Mouse (Mus musculus): ENCODE measurements around the gene Stxbp4. TPM values are rescaled to one million over a fixed set of nuclear protein-coding genes. Genes with fewer than 3 reads are reported as not detected.

The Stxbp4 gene
- polyA plus RNA-seq, 1 experiment: 23.3 TPM

DNA sequence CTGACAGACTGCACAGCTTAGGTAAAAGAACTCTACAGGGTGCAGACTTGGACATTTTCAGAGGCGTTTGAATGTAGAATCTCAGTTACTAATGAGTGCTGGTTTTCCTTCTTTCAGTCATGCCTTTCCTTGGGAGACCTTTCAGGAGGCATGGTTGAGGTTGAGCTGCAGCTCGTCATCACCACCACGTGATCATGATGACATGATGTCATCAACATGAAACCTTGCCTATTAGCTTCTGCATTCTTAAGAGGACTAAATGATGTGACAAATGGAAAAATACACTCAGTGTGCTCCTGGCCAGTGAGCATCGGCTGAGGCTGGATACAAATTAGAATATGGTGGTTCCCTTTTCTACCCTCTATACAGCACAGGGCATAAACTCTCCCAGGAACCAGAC lies 145.4 kb downstream of the Stxbp4 start:
- no peaks in the 10 kb centered on the region for H3K4me1 ChIP-seq (ENCODE audit: control insufficient read depth, insufficient read depth, low read length)
- no peak for TF ChIP-seq CTCF (IDR thresholded peaks at IDR 0.05; ENCODE audit: borderline replicate concordance, insufficient read depth, low read length)
- no peak for TF ChIP-seq POLR2A (IDR thresholded peaks at IDR 0.05; ENCODE audit: low read depth, low read length)
- H3K4me3 ChIP-seq (ENCODE audit: insufficient read depth, low read length): no peak overlapping the region
- H3K27ac ChIP-seq (ENCODE audit: insufficient read depth, low read length): no peak overlapping the region

DNA sequence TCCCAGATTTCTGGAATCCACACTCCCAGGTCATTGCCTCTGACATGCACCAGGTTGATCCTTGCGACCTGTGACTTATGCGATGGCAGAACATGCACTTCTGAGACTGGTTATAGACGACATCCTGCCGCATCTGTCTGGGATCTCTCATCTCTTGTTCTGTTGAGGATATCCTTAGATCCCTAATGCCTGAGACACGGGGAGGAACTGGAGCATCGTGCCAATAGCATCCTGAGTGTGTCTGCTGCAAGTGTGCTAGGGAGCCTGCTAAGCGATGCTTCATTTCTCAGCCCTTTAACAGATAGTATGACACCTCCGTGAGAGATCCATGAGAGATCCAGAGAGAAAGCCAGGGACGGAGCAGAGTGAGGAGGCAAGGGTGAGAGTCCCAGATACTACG lies 148.7 kb downstream of the Stxbp4 start:
- H3K4me3 ChIP-seq (ENCODE audit: insufficient read depth, low read length): no peak overlapping the region
- H3K27ac ChIP-seq (ENCODE audit: insufficient read depth, low read length): no peak overlapping the region
- TF ChIP-seq CTCF (IDR thresholded peaks at IDR 0.05; ENCODE audit: borderline replicate concordance, insufficient read depth, low read length): no peak
- TF ChIP-seq POLR2A (IDR thresholded peaks at IDR 0.05; ENCODE audit: low read depth, low read length): no peak

DNA sequence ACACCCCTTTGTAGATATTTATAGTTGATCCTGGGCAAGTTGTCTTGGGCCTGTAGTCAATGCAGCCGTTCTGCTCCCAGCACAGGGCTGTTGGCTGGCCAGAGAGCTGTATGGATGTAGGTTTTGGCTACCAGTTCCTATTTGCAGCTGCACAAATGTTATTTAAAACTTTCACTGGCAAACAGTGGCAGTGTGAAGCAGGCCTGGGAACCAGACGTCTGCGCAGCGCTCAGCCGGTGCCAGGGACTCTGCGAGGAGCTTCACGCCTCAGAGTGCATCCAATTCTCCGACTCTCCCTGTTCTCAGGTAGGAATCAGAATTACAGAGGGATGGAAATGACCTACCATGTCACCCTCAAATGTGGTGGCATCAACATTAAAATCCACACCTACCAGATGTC lies 150.2 kb downstream of the Stxbp4 start:
- no peaks in the 10 kb centered on the region for H3K4me1 ChIP-seq (ENCODE audit: control insufficient read depth, insufficient read depth, low read length)
- no peak overlapping the region for H3K4me3 ChIP-seq (ENCODE audit: insufficient read depth, low read length)
- no peak for TF ChIP-seq POLR2A (IDR thresholded peaks at IDR 0.05; ENCODE audit: low read depth, low read length)
- TF ChIP-seq CTCF (IDR thresholded peaks at IDR 0.05; ENCODE audit: borderline replicate concordance, insufficient read depth, low read length): no peak
- no peak overlapping the region for H3K27ac ChIP-seq (ENCODE audit: insufficient read depth, low read length)

More for the DNA sequence above, 148.7 kb downstream of the Stxbp4 start:
- no peaks in the 10 kb centered on the region for H3K4me1 ChIP-seq (ENCODE audit: control insufficient read depth, insufficient read depth, low read length)

DNA sequence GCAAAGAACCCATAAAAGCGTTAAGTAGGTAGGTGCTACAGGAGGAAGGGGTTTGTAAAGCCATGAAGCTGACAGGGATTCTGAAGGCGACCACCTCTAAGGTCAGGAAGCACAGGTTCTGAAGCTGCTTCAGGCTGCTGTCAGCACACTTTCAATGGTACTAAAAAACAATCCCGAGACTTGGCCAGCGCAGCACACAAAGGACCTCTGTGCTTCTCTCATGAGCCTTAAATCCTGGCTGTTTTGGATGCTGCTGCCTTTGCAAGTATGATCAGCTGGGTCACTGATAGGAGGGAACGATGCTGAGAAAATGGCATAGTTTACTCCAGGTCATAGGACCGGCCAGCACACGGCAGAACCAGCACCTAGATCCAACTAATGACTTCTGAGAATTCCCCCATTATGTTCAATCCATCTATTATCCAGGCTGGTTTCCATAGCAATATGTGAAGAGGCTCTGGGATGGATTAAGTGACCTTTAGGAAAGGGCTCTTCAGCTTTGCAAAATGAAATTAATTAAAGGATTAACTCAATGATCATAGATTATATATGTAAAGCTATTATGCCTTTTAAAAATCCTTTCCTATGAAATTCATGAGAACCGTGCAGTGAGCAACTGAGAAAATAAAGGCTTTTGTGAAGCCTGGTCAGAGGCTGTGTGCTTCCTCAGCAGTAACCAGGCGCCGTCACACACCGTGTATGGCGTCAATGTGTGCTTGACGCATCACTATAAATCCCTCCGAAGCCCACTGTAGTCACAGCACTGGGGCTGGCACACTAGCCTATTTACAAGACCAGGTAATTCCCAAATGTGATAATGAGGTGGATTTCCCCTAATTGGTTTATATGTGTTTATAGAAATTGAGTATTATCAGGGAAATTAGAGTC lies 152.9 kb downstream of the Stxbp4 start:
- TF ChIP-seq CTCF (IDR thresholded peaks at IDR 0.05; ENCODE audit: borderline replicate concordance, insufficient read depth, low read length) (no peak), POLR2A (IDR thresholded peaks at IDR 0.05; ENCODE audit: low read depth, low read length) (no peak)
- H3K27ac ChIP-seq (ENCODE audit: insufficient read depth, low read length): no peak overlapping the region
- H3K4me1 ChIP-seq (ENCODE audit: control insufficient read depth, insufficient read depth, low read length): no peaks in the 10 kb centered on the region
- no peak overlapping the region for H3K4me3 ChIP-seq (ENCODE audit: insufficient read depth, low read length)

DNA sequence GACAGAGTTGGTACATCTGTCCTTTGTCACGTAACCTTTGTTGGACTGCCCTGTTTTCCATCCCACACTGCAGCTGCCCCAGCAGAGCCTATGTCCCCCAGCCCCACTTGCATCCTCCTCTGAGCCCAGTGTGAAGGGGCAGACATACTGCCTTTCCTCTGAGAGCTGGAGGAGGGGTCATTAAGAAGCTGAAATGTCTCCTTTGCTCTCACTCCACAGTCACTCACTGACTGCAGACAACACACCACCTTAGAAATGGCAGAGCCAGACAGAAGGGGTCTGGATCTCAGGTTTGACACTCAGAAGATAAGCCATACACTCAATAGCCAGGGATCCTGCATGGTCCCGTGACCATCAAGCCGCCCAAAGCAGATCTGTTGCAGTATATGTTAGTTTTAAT lies 154.1 kb downstream of the Stxbp4 start:
- TF ChIP-seq CTCF (IDR thresholded peaks at IDR 0.05; ENCODE audit: borderline replicate concordance, insufficient read depth, low read length): no peak
- no peak for TF ChIP-seq POLR2A (IDR thresholded peaks at IDR 0.05; ENCODE audit: low read depth, low read length)
- Histone ChIP-seq H3K4me3 (ENCODE audit: insufficient read depth, low read length) (no peak overlapping the region), H3K4me1 (ENCODE audit: control insufficient read depth, insufficient read depth, low read length) (no peaks in the 10 kb centered on the region), H3K27ac (ENCODE audit: insufficient read depth, low read length) (no peak overlapping the region)

DNA sequence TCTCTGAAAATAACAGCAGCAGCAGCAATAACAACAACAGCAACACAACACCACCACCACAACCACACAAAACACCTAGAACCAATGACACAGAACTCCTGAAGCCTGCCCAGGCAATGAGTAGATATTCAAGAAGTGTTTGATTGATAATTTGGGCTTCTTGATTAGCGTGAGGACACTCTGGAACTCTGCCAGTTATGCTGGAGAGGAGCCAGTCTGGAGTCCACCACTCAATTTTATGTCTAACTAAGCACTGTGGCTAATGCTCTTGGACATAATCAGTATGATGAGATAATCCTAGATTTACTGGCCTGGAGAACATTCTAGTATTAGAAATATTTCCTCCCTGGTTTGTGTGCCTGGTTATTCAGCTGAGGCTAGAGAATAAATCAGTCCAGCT lies 156.1 kb downstream of the Stxbp4 start:
- no peak overlapping the region for H3K4me3 ChIP-seq (ENCODE audit: insufficient read depth, low read length)
- H3K27ac ChIP-seq (ENCODE audit: insufficient read depth, low read length): no peak overlapping the region
- no peak for TF ChIP-seq POLR2A (IDR thresholded peaks at IDR 0.05; ENCODE audit: low read depth, low read length)
- TF ChIP-seq CTCF (IDR thresholded peaks at IDR 0.05; ENCODE audit: borderline replicate concordance, insufficient read depth, low read length): no peak
- no peaks in the 10 kb centered on the region for H3K4me1 ChIP-seq (ENCODE audit: control insufficient read depth, insufficient read depth, low read length)

DNA sequence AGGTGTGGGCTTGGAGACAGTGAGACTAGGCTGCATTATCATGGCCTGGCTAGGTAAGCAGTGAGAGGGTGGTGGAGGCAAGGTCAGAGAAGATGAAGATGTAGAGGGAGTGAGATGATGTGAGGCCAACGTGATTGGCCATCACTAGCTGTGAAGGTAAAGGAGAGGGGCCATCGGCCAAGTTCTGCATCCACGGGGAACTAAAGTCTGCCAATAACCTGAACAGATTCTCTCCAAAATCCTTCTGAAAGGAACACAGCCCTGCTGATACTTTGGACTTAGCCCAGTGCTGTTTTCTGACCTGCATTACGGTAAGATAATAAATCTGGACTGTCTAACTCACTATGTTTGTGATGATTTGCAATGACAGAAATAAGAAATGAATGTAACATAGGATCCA lies 167.6 kb downstream of the Stxbp4 start:
- no peak overlapping the region for H3K27ac ChIP-seq (ENCODE audit: insufficient read depth, low read length)
- TF ChIP-seq POLR2A (IDR thresholded peaks at IDR 0.05; ENCODE audit: low read depth, low read length): no peak
- no peak for TF ChIP-seq CTCF (IDR thresholded peaks at IDR 0.05; ENCODE audit: borderline replicate concordance, insufficient read depth, low read length)
- no peaks in the 10 kb centered on the region for H3K4me1 ChIP-seq (ENCODE audit: control insufficient read depth, insufficient read depth, low read length)
- no peak overlapping the region for H3K4me3 ChIP-seq (ENCODE audit: insufficient read depth, low read length)

DNA sequence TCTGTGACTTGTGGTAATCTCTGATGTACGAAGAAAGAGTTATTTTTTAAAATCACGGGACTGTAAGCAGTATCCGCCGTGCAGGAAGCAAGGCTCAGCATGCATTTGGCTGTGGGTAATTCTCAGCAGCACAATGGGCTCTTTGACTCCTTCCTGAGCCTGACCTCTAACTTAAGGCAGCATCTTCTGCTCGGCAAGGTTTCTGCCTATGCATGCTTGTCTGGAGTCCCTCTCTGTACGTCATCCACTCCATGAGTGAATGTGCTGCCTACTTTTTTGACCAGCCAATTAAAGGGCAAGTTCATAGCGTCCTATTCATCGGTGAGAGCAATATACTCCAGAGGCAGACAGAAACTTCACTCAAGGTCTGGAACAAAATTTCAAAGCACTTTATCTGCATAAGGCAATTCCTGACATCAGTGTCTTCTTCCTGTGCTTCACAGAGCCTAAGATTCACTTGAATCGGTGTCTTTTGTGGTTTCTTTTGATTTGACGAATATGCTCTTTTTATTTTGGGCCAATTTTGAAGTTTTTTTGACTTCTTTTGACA lies 173.8 kb downstream of the Stxbp4 start:
- H3K27ac ChIP-seq (ENCODE audit: insufficient read depth, low read length): no peak overlapping the region
- no peaks in the 10 kb centered on the region for H3K4me1 ChIP-seq (ENCODE audit: control insufficient read depth, insufficient read depth, low read length)
- H3K4me3 ChIP-seq (ENCODE audit: insufficient read depth, low read length): no peak overlapping the region
- no peak for TF ChIP-seq POLR2A (IDR thresholded peaks at IDR 0.05; ENCODE audit: low read depth, low read length)

DNA sequence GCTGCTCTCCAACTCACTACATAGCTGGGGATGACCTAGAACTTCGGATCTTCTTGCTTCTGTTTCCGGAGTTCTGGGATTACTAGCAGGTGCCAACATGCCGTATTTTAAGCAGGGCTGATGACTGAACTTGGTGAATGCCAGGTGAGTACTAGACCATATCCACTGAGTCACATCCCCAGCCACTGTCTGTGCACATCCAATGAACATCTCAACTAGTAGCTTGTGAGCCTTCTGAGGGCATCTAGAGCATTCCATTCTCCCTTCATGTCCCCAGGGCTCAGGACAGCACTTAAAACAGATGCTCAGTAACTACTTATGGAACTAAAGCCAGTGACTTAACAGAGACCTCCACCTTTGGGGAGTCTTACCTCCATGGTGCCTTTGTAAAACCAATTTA lies 177.4 kb downstream of the Stxbp4 start:
- H3K4me3 ChIP-seq (ENCODE audit: insufficient read depth, low read length): no peak overlapping the region
- no peak overlapping the region for H3K27ac ChIP-seq (ENCODE audit: insufficient read depth, low read length)
- TF ChIP-seq POLR2A (IDR thresholded peaks at IDR 0.05; ENCODE audit: low read depth, low read length): no peak
- no peak for TF ChIP-seq CTCF (IDR thresholded peaks at IDR 0.05; ENCODE audit: borderline replicate concordance, insufficient read depth, low read length)
- no peaks in the 10 kb centered on the region for H3K4me1 ChIP-seq (ENCODE audit: control insufficient read depth, insufficient read depth, low read length)

DNA sequence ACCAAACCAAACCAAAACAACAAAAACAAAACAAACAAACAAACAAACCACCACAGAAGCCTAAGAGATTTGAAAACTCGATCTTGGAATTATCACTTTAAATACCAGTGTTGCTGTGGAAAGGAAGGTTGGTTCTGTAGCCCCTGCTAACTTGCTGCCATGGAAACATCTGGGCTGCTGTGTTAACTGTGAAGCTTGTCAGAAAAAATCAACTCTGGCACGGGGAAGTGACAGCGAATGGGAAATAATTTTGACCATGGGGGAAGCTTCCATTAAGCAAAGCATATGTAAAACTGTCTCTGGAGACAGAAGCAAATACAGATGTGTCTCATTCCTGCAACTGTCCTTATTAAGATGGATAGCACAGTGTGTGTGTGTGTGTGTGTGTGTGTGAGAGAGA lies 185.8 kb downstream of the Stxbp4 start:
- Histone ChIP-seq H3K27ac (ENCODE audit: insufficient read depth, low read length) (no peak overlapping the region), H3K4me1 (ENCODE audit: control insufficient read depth, insufficient read depth, low read length) (no peaks in the 10 kb centered on the region), H3K4me3 (ENCODE audit: insufficient read depth, low read length) (no peak overlapping the region)
- no peak for TF ChIP-seq CTCF (IDR thresholded peaks at IDR 0.05; ENCODE audit: borderline replicate concordance, insufficient read depth, low read length)
- no peak for TF ChIP-seq POLR2A (IDR thresholded peaks at IDR 0.05; ENCODE audit: low read depth, low read length)

Data from embryonic fibroblast, embryonic 13.5 days (primary cell).